Mouse (Mus musculus) neural tube, embryonic 15.5 days (tissue): ENCODE measurements around the gene Cfap46. TPM values are rescaled to one million over a fixed set of nuclear protein-coding genes. Genes with fewer than 3 reads are reported as not detected.
A peak's percentile ranks its signal among the peaks of the same experiment; 100 is the strongest.

ENCODE experiments used
- ATAC-seq: fragments of 200-750 bp; cut with Nextera tagmentation; 2 replicates; pipeline ENCODE4 v1.8.0; 2017; ENCODE audit warnings: mild to moderate bottlenecking, moderate TSS enrichment, moderate library complexity; ENCODE audit not compliant: low FRiP score
- H3K27ac ChIP-seq: fragments of 300-500 bp; sonication (generic); replicated peaks from 2 replicates; pipeline ENCODE4 v1.5.1; 2015; ENCODE audit warnings: mild to moderate bottlenecking, inconsistent platforms
- H3K27me3 ChIP-seq: fragments of 300-500 bp; sonication (generic); replicated peaks from 2 replicates; pipeline ENCODE4 v1.6.1; 2015; ENCODE audit warnings: inconsistent platforms
- H3K36me3 ChIP-seq: fragments of 300-500 bp; sonication (generic); 2 replicates; pipeline ENCODE4 v1.6.1; 2015; ENCODE audit warnings: inconsistent platforms
- H3K4me1 ChIP-seq: fragments of 300-500 bp; sonication (generic); 2 replicates; pipeline ENCODE4 v1.6.1; 2015; ENCODE audit warnings: inconsistent platforms
- H3K4me2 ChIP-seq: fragments of 300-500 bp; sonication (generic); 2 replicates; pipeline ENCODE4 v1.6.1; 2015; ENCODE audit warnings: inconsistent platforms, mild to moderate bottlenecking, moderate library complexity
- H3K4me3 ChIP-seq: fragments of 300-500 bp; sonication (generic); replicated peaks from 2 replicates; pipeline ENCODE4 v1.5.1; 2015; ENCODE audit warnings: mild to moderate bottlenecking, inconsistent platforms
- H3K9ac ChIP-seq: fragments of 300-500 bp; sonication (generic); replicated peaks from 2 replicates; pipeline ENCODE4 v1.6.1; 2015; ENCODE audit warnings: mild to moderate bottlenecking, inconsistent platforms
- H3K9me3 ChIP-seq: fragments of 300-500 bp; sonication (generic); replicated peaks from 2 replicates; pipeline ENCODE4 v1.6.1; 2016; ENCODE audit warnings: inconsistent platforms
- WGBS: fragments of 180-500 bp; shearing (Covaris S2); methylation state at CpG from one replicate; pipeline ENCODE4 v1.1.7; 2015; ENCODE audit warnings: mixed read lengths; 5-methylcytosine and 5-hydroxymethylcytosine counted together
- polyA plus RNA-seq: library from polyadenylated mRNA; unstranded; fragments of >200 nt; fragmentation: Nextera tagmentation; extraction: Ambion mirVana; gene quantifications from 2 replicates; pipeline ENCODE4 v1.2.1, GENCODE M21; 2015

Gene Cfap46
- polyA plus RNA-seq, 1 experiment from 2014 or later = 3.2 TPM

DNA sequence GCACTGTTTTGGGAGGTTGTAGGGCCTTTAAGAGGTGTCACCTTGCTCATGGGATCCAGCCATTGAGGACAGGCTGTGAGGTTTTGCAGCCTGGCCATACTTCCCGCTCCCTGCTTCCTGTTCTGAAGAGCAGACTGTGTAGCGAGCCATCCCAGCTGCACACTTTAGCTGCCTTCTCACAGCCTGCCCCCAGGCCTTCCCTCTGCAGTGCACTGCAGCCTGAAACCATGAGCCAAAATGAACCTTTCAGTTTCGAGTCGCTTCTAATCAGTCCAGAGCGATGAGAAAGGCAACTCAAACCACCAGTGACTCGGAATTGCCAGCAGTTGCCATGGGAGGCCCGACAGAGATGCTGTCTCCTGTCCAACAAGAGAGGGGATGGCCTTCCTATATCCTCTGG, 33.9 kb downstream of the Cfap46 start:
- Histone ChIP-seq H3K4me2 (no peak overlapping the region), H3K27ac (no peak overlapping the region), H3K4me1 (no peaks in the 10 kb centered on the region), H3K36me3 (no peaks in the 10 kb centered on the region), H3K9ac (no peak overlapping the region), H3K4me3 (no peak overlapping the region), H3K27me3 (peaks cover 8% of the 10 kb centered on the region), H3K9me3 (no peaks in the 10 kb centered on the region)
- WGBS = 63% methylated on average over 7 of the region's 7 CpGs
- ATAC-seq = no peak

DNA sequence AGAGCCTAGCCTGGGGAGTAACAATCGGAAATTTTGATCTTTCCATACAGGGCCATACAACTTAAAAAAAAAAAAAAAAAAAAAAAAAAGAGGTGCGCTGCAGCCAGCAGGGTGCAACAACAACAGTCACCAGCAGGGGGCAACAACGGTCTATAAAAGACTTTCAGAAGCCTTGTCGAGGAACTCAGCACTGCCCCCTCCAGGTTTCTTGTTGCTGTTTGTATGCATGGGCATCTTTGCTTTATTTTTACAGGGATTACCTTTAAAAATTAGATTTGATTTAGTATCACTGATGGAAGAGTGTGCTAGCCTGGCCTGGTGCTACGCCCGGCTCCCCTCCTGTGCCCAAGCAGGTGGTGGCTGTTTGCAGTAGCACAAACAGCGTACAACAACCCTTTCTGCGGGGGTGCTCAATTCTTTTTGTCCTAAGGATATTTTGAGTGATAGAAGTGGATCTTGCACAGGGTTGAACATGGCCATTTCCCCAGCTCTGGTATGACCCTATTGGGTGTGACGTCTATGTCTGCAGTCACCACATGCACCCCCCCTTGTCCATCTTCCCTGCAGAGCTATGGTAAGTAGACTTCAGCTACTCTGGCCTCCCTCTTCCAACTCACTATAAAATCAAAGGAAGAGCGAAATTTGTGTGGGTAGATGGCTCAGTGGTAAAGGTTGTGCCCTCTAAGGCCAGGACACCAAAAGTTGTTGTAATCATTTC, 35.4 kb downstream of the Cfap46 start:
- peak; percentile 45; the same call in 1 of the 2 replicates for ATAC-seq
- WGBS = 44% methylated on average over 10 of the region's 10 CpGs

DNA sequence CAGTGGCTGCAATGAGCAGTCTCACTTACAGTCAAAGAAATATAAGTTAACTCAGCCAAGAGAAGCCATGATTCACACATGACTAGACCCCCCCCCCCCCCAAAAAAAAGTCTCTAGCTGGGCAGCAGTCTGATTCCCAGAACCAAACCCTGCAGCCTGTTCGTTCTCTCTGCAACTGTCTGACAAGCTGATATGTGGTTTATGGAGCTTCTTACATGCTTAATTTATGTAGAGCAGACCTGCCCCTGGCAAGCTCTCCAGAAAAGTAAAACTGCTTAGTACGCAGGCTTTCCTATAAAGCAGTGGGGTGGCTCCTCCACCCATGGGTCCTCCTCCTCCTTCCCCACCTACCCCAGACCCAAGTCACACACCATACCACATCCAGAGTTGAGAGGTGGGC, 50.2 kb downstream of the Cfap46 start:
- Histone ChIP-seq H3K4me1 (no peaks in the 10 kb centered on the region), H3K9ac (no peak overlapping the region), H3K9me3 (no peaks in the 10 kb centered on the region), H3K27me3 (peaks cover 3% of the 10 kb centered on the region), H3K4me3 (no peak overlapping the region), H3K4me2 (no peak overlapping the region), H3K36me3 (no peaks in the 10 kb centered on the region), H3K27ac (no peak overlapping the region)
- WGBS = 54% methylated on average over 2 of the region's 2 CpGs
- no peak for ATAC-seq

More for the DNA sequence above, 35.4 kb downstream of the Cfap46 start:
- no peaks in the 10 kb centered on the region for H3K9me3 ChIP-seq
- no peaks in the 10 kb centered on the region for H3K36me3 ChIP-seq
- no peak overlapping the region for H3K4me2 ChIP-seq
- H3K4me1 ChIP-seq = no peaks in the 10 kb centered on the region
- no peak overlapping the region for H3K4me3 ChIP-seq
- H3K9ac ChIP-seq = no peak overlapping the region
- no peak overlapping the region for H3K27ac ChIP-seq
- H3K27me3 ChIP-seq = peaks cover 8% of the 10 kb centered on the region

DNA sequence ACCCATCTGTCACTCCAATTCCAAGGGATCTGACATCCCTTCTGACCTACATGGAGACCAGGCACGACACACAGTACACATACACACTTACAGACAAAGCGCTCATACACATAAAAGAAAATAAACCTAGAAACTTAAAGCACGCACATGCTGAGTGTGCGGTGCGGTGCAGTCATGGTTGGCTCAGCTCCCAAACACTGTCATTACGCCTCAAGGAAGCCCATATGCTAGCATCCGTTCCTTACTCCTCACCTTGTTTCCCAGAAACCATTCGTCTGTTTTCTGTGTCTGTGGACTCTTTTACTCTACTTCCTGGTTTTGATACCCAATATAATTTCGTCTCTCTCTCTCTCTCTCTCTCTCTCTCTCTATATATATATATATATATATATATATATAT, 58.5 kb downstream of the Cfap46 start:
- H3K9me3 ChIP-seq = no peaks in the 10 kb centered on the region
- H3K4me1 ChIP-seq = no peaks in the 10 kb centered on the region
- no peaks in the 10 kb centered on the region; the same call in 1 of the 2 replicates for H3K27me3 ChIP-seq
- 84% methylated on average over 9 of the region's 9 CpGs for WGBS
- no peak overlapping the region for H3K4me2 ChIP-seq
- H3K9ac ChIP-seq = no peak overlapping the region
- no peaks in the 10 kb centered on the region for H3K36me3 ChIP-seq
- no peak overlapping the region for H3K4me3 ChIP-seq
- no peak for ATAC-seq
- H3K27ac ChIP-seq = no peak overlapping the region

DNA sequence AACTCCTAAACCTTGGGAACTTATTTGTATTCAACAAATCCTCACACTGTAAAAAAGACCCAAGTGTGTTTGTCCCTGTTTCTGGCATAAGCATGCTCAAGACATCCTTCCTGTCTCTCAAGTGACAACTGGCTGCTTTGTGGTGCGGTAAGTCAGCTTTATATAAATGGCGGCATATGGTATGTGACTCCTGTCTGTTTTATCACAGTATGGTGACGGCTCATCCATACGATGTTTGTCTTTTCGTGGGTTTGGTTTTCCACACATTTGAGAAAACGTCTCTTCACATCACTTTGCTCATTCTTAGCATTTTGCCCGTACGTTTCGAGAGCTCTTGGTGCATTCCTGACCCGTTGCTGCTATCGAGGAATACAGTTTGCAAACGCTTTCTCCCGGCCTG, 61.0 kb downstream of the Cfap46 start:
- 85% methylated on average over 13 of the region's 13 CpGs for WGBS
- no peak overlapping the region for H3K27ac ChIP-seq
- H3K9ac ChIP-seq = no peak overlapping the region
- no peaks in the 10 kb centered on the region for H3K36me3 ChIP-seq
- ATAC-seq = no peak
- H3K4me2 ChIP-seq = no peak overlapping the region
- no peak overlapping the region for H3K4me3 ChIP-seq
- no peaks in the 10 kb centered on the region for H3K9me3 ChIP-seq
- no peaks in the 10 kb centered on the region for H3K4me1 ChIP-seq
- H3K27me3 ChIP-seq = peaks cover 9% of the 10 kb centered on the region; the same call in 1 of the 2 replicates

DNA sequence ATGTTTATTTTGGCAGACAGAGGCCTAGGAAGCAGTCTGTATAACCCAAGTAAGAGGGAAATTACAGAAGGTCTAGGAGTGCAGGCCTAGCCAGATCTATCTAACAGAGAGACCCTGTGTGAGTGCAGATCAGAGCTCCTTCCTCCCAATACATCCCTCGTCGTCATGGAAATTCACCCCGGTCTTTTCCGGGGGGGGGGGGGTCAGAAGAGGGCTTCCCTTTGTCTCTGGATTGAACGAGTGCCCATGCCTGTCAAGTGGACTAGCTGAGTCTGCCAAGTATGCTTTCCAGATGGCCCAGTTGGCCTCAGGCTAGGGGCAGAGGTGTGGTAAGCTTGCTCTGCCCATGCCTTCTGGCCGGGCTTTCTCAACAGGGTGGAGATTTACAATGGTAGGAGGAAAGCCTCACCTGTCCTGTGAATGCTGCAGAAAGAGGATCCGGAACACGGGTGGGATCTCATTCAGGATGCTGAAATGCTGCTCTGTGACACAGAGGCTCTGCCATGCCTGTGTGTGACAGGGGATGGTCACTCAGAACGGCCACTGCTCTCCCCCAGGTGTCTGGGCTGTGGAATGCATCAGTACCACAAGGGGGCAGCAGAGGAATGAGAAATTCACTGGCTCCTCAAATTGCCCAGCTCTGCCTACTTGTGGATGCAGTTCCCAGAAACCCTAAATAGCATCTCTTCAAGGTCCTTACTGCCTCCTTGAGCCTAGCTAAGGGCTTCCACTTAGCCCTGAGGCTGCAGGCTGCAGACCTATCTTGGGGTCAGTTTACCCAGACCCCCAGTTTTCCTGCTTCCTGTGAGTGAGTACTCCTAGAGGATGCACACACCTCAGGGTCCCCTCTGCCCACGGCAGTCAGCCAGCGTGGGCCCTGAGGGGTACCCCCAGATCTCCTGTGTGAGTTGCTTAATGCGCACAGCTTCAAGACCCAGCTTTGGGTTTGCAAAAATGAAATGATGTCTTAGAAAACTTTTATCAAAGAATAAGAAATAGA, 67.5 kb downstream of the Cfap46 start:
- peak; percentile 77 for ATAC-seq
- H3K4me2 ChIP-seq = no peak overlapping the region
- peaks cover 10% of the 10 kb centered on the region for H3K4me1 ChIP-seq
- no peaks in the 10 kb centered on the region for H3K9me3 ChIP-seq
- peaks cover 29% of the 10 kb centered on the region for H3K27me3 ChIP-seq
- 43% methylated on average over 12 of the region's 12 CpGs for WGBS
- H3K36me3 ChIP-seq = no peaks in the 10 kb centered on the region
- H3K27ac ChIP-seq = 0 out of 2 replicates have a peak overlapping the region, but pooled peaks have one; percentile 23
- no peak overlapping the region for H3K4me3 ChIP-seq
- no peak overlapping the region for H3K9ac ChIP-seq

DNA sequence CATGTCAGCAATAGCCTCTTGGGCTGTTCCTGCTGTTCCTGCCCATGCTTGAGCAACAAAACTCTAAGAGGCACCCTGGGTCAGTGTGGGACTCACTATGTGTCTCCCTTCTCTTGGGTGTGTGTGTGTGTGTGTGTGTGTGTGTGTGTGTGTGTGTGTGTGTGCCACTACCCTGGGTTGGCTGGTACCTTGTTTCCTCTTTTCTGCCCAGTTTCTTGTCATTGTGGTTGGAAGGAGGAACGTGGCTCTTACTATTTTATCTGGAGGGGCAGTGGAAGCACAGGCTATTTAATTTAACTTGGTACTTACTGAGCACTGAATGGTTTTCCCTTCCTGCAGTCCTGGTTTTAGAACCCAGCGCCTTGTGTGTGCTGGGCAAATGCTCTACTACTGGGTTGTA, 73.3 kb downstream of the Cfap46 start:
- no peaks in the 10 kb centered on the region for H3K4me1 ChIP-seq
- no peak overlapping the region for H3K9ac ChIP-seq
- no peak overlapping the region for H3K27ac ChIP-seq
- peaks cover 26% of the 10 kb centered on the region for H3K27me3 ChIP-seq
- H3K4me2 ChIP-seq = no peak overlapping the region
- ATAC-seq = no peak
- no peaks in the 10 kb centered on the region for H3K36me3 ChIP-seq
- no peaks in the 10 kb centered on the region for H3K9me3 ChIP-seq
- H3K4me3 ChIP-seq = no peak overlapping the region
- WGBS = 85% methylated on average over 2 of the region's 2 CpGs

DNA sequence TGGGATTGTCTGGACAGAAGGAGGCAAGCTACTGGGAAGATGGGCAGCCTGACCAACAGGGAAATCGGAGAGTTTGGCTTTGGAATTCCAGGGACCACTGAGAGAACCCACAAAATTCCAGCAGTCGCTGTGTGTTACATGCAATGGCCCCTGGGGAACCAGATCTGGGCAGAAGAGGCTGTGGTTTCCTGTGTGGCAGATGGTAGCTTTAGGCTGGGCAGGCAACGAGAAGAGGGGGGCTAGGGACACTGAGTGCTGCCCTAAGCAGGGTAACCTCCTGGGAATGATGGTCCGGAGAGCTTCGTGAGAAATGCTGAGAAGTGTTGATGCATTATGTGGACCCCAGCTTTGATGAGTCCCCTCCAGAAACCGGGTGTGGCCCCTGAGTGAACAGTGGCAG, 87.8 kb downstream of the Cfap46 start:
- no peak overlapping the region for H3K27ac ChIP-seq
- H3K9me3 ChIP-seq = no peaks in the 10 kb centered on the region
- no peak for ATAC-seq
- peaks cover 68% of the 10 kb centered on the region for H3K27me3 ChIP-seq
- H3K36me3 ChIP-seq = no peaks in the 10 kb centered on the region
- no peak overlapping the region for H3K4me3 ChIP-seq
- H3K4me1 ChIP-seq = peaks cover 11% of the 10 kb centered on the region
- no peak overlapping the region for H3K4me2 ChIP-seq
- H3K9ac ChIP-seq = no peak overlapping the region
- WGBS = 47% methylated on average over 6 of the region's 6 CpGs

DNA sequence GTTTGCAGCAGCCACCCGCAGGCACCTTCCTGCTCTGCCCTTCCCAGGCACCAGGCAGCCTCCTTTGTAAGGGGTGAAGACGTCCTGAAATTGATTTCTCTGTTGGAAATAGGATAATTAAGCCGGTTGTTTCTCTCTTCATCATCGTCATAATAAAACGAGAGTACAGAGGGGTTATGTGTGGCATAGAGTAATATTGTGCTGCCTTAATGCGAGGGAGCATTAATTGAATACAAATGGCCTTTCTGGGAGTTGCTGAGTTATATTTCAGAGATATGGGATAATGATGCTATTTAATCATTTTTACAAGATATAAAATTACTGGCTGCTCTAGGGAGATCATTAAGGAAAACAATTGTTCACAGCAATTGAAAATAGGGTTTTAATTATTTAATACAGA, 88.3 kb downstream of the Cfap46 start:
- Histone ChIP-seq H3K27ac (no peak overlapping the region), H3K9ac (no peak overlapping the region), H3K4me2 (no peak overlapping the region), H3K27me3 (peaks cover 68% of the 10 kb centered on the region), H3K4me3 (no peak overlapping the region), H3K9me3 (no peaks in the 10 kb centered on the region), H3K36me3 (no peaks in the 10 kb centered on the region), H3K4me1 (peaks cover 11% of the 10 kb centered on the region)
- 44% methylated on average over 6 of the region's 6 CpGs for WGBS
- peak; percentile 61; the same call in 1 of the 2 replicates for ATAC-seq

DNA sequence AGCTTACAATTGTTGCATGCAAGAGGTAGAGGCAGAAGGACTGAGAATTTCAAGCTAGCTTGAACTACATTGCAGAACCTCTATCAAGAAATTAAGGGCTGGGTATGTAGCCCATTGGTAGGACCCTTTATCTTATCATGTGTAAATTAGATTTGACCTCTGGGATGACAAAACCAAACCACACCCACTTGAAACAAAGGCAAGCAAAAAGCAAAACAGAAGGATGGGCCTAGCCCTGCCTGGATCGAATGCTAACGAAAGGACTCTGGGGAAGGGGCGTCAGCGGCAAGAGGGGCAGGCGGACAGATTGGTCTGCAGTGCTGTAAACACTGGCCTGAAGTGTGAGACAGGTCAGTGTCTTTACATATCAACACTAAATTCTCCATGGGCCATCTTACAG, 92.3 kb downstream of the Cfap46 start:
- 88% methylated on average over 5 of the region's 5 CpGs for WGBS
- Histone ChIP-seq H3K27me3 (peaks cover 85% of the 10 kb centered on the region), H3K4me3 (no peak overlapping the region)

DNA sequence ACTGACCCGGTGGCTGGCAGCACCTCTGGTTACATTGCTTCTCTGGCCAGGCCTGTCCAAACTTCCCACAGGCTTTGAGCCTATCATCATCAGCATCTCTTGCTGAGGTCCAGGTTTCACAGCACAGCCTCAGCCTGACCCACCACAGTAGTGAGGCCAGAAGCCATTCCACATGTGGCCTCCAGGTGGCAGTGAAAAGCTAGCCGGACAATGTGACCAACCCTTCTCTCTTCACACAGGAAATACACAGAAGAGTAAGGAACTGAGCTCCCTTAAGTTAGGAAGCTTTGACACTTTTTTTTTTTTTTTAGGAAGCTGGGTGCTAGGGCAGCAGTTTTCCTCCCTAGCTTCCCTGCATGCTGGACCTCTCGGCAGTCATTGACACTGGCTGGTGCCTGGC, 93.3 kb downstream of the Cfap46 start:
- peaks cover 10% of the 10 kb centered on the region for H3K4me1 ChIP-seq
- H3K9ac ChIP-seq = no peak overlapping the region
- WGBS = 37% methylated on average over 3 of the region's 3 CpGs
- peaks cover 90% of the 10 kb centered on the region for H3K27me3 ChIP-seq
- H3K4me2 ChIP-seq = no peak overlapping the region
- no peak overlapping the region for H3K27ac ChIP-seq
- H3K4me3 ChIP-seq = no peak overlapping the region
- H3K9me3 ChIP-seq = no peaks in the 10 kb centered on the region
- ATAC-seq = no peak
- no peaks in the 10 kb centered on the region for H3K36me3 ChIP-seq

More for the DNA sequence above, 92.3 kb downstream of the Cfap46 start:
- H3K9me3 ChIP-seq = no peaks in the 10 kb centered on the region
- no peak overlapping the region for H3K27ac ChIP-seq
- H3K4me2 ChIP-seq = no peak overlapping the region
- no peak overlapping the region for H3K9ac ChIP-seq
- peaks cover 16% of the 10 kb centered on the region for H3K4me1 ChIP-seq
- ATAC-seq = no peak
- no peaks in the 10 kb centered on the region for H3K36me3 ChIP-seq
